Mouse (Mus musculus) bone marrow, adult 2 months (tissue): ENCODE results near the gene Nr1h2. TPM values are rescaled to one million over a fixed set of nuclear protein-coding genes. Genes with fewer than 3 reads are reported as not detected.

Experiments used
- H3K27ac ChIP-seq: fragments of 200-500 bp; 2 replicates; pipeline ENCODE4 v1.5.1; 2012; ENCODE audit warnings: low read depth, mild to moderate bottlenecking, control low read depth, inconsistent platforms, low read length; ENCODE audit not compliant: control insufficient read depth, poor library complexity, insufficient read depth
- H3K4me1 ChIP-seq: fragments of 200-500 bp; 2 replicates; pipeline ENCODE4 v1.6.1; 2011; ENCODE audit warnings: low read length; ENCODE audit not compliant: control insufficient read depth, insufficient read depth
- H3K4me3 ChIP-seq: fragments of 200-500 bp; replicated peaks from 2 replicates; pipeline ENCODE3; 2011; ENCODE audit warnings: mild to moderate bottlenecking, low read depth, low read length, control low read depth; ENCODE audit not compliant: control insufficient read depth
- CTCF ChIP-seq: fragments of 200-500 bp; IDR thresholded peaks from 2 replicates; pipeline ENCODE4 v1.5.1; 2011; ENCODE audit warnings: low read length, control low read depth; ENCODE audit not compliant: control insufficient read depth, insufficient read depth
- POLR2A ChIP-seq: fragments of 200-500 bp; IDR thresholded peaks from 2 replicates; pipeline ENCODE4 v1.6.1; 2011; ENCODE audit warnings: low read depth, mild to moderate bottlenecking, control low read depth, low read length, borderline replicate concordance; ENCODE audit not compliant: control insufficient read depth
- WGBS: fragments of 180-500 bp; shearing (Covaris S2); methylation state at CpG from one replicate; pipeline ENCODE4 v1.1.7; 2018; 5-methylcytosine and 5-hydroxymethylcytosine counted together
- polyA plus RNA-seq: library from polyadenylated mRNA; stranded (reverse); fragments of >200 nt; gene quantifications from 2 replicates; pipeline ENCODE4 v1.2.4, GENCODE M21; 2011; ENCODE audit warnings: low replicate concordance; ENCODE audit not compliant: missing spikeins, insufficient read depth, insufficient read length

Nr1h2 gene
- polyA plus RNA-seq, 1 experiment, result 123 TPM

DNA sequence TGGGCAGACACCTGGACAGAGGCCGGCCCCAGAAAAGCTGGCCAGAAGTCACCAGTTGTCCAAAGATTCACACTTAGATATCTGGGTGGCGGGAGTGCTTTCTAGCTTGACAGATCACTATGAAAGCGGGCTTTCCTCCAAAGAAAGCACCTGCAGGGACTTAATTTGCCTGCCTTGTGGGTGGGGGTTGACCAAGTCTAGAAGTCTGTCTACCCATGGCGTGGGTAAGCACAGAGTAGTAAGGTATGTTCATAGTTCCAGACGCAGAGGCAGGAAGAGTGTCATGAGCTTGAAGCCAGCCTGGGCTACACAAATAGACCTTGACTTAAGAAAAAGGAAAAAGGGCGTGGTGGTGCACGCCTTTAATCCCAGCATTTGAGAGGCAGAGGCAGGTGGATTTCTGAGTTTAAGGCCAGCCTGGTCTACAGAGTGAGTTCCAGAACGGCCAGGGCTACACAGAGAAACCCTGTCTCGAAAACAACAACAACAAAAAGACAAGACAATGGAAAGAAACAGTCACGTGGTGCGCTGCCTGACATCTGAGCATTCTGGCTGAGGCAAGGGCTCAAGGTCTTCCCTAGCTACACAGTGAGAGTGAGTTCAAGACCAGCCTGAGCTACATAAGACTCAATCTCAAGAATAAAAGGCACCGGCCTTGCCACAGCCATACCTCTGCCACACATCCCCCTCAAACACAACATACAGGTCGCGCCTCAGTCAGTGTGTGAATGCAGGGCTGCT, 27.2 kb downstream of the Nr1h2 start:
- peaks cover 4% of the 10 kb centered on the region for H3K4me1 ChIP-seq
- WGBS, result 81% methylated on average over 14 of the region's 14 CpGs
- peak overlapping the region; percentile 44 for H3K27ac ChIP-seq
- H3K4me3 ChIP-seq, result no peak overlapping the region
- no peak; the same call in 1 of the 2 replicates for TF ChIP-seq POLR2A
- no peak for TF ChIP-seq CTCF

DNA sequence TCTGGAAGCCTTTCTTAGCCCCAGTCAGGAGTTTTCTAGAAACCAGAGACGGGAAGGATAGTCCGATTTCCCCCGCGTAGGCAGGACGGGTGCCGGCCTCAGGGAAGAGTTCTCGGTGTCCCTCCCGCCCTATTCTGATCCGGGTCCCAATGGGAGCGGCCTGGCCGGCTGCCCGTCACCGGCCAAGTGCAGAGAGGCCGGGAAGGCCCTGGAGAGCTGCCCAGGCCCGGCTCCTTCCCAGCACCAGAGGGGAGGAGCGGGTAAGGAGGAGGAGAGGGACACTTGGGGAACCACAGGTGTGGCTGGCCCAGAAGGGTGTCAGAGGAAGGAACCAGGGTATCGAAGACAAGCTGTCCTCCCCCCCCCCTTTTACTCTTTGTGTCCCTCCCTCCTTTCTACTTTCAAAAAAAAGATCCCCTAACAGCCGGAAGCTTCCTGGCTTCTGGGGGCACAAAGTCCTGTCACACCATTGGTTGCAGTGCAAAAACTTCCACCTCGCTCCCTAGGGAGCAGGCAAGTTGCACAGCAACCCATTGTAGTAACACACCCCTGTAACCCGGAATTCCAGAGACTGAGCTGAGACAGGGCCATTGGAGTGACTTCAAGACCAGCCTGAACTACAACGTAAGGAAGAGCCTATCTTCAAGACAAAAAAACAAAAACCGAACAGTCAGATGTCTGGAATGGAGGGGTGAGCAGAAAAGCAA, 28.5 kb downstream of the Nr1h2 start:
- Histone ChIP-seq H3K27ac (peak overlapping the region; percentile 17; the same call in 1 of the 2 replicates), H3K4me3 (no peak overlapping the region), H3K4me1 (peaks cover 4% of the 10 kb centered on the region)
- 40% methylated on average over 22 of the region's 22 CpGs for WGBS
- TF ChIP-seq CTCF, result no peak
- TF ChIP-seq POLR2A, result no peak

DNA sequence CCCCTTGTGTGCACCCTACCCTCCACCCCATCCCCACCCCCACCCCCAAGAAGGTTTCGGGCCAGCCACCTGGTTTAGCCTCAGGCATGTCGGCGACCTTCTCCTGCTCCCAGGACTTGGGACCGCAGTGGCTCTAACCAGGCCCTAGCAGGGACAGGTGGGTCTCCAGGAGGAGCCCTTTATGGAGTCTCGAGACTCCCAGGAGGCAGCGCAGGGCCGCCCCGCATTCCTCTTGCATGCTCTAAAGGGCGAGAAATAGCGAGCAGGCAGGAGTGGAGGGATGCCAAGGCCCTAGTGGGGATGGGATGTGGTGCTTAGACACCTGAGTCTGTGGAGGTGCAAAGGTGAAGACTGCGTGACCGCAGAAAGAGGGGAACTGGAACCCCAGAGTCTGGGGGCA, 29.2 kb downstream of the Nr1h2 start, which contains the start of gene Mybpc2:
Mybpc2 (minus strand) TSS at position 155 of the 400 bp plus-strand sequence.
- 51% methylated on average over 12 of the region's 12 CpGs for WGBS
- Histone ChIP-seq H3K4me1 (peaks cover 4% of the 10 kb centered on the region), H3K4me3 (no peak within 1 kb of the TSS), H3K27ac (peak within 1 kb of the TSS; percentile 17)
- TF ChIP-seq POLR2A (no peak), CTCF (no peak)

DNA sequence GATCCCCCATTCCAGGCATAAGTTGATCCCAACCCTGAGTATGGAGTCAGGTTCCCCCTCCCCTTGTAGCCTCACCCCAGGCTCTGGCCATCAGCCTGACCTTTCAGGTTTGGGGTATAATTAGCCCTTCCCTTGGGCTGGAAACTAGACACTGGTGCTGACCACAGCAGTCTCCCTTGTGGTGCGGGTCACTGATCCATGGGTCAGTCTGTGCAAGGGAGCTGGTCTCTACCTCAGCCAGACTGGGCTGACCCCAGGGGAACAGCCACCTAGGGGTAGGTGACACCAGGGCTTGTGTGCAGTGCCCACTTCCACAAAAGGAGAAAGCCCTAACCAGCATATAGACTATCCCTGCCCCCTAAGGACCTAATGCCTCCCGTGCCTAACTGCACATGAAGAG, 30.7 kb downstream of the Nr1h2 start:
- TF ChIP-seq CTCF (no peak), POLR2A (no peak)
- no peak overlapping the region for H3K4me3 ChIP-seq
- peaks cover 4% of the 10 kb centered on the region for H3K4me1 ChIP-seq
- WGBS, result 65% methylated on average over 2 of the region's 2 CpGs
- no peak overlapping the region for H3K27ac ChIP-seq

DNA sequence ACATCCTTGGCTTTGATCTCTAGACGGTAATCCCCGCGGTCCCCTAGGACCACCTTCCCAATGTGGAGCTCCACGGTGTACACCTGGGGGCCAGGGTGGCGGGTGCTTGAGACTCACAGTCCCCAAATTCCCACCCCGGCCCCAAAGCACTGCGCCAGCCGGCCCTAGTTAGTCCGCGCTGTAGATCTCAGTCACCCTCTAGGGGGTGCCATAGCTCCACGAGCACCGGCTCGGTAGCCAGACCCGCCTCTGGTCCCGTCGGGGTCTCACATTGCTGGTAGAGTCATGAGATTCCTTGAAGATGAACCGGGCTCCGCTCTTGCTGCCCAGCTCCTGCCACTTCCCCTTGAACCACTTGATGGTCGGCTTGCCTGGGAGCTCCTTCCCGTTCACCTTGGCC, 32.0 kb downstream of the Nr1h2 start:
- Histone ChIP-seq H3K4me3 (no peak overlapping the region), H3K27ac (no peak overlapping the region), H3K4me1 (peaks cover under 1% of the 10 kb centered on the region; the same call in 1 of the 2 replicates)
- TF ChIP-seq POLR2A (no peak), CTCF (peak; percentile 76)
- WGBS, result 3% methylated on average over 20 of the region's 20 CpGs

DNA sequence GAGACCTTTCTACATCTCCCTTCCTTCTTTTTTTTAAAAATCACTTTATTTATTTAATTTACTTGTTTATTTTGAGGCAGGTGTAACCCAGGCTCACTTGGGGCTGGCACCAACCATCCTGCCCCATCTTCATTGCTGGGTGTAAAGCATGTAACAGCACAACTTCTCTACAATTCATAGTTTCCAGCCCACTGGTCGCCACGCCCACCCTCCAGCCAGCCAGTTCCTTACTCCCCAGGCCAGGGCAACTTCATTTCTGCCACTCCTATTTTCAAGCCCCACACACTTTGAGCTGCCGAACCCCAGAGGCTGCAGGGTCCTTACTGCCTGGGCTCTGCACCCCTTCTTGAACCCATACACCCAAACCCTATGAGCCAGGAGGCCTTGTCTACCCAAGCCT, 32.8 kb downstream of the Nr1h2 start:
- TF ChIP-seq POLR2A (no peak), CTCF (no peak)
- H3K27ac ChIP-seq, result no peak overlapping the region
- WGBS, result 43% methylated on average over 3 of the region's 3 CpGs
- no peak overlapping the region for H3K4me3 ChIP-seq
- H3K4me1 ChIP-seq, result no peaks in the 10 kb centered on the region; the same call in 1 of the 2 replicates

DNA sequence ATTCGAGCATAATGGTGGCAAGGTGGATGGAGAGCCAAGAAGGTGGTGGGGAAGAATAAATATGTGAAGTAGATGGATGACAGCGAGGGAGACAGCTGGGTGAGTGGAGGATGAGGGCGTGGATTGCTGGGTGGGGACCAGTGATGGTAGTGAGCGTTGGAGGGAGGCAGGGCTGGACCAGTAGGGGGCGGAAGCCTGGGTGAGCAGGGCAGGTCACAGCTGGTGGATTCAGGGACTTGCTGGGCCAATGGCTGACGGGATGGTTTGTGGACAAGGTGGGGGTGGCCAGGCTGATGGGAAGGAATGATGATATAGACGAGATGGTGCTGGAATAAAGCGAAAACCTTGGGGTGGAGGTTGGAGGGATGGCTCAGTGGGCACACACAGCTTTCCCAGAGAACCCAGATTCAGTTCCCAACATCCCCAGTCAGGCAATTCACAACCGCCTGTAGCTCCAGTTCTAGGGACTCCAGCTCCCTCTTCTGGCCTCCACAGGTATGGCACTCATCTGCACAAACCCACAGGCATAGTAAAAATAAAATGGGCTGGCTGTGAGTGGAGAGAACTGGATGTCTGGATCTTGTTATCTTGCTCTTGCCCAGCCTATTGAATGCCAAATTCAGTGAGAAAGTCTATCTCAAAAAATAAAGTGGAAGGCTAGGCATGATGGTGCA, 34.4 kb downstream of the Nr1h2 start:
- no peak overlapping the region for H3K4me3 ChIP-seq
- WGBS, result 65% methylated on average over 9 of the region's 9 CpGs
- no peak overlapping the region for H3K27ac ChIP-seq
- TF ChIP-seq CTCF (peak; percentile 32; the same call in 1 of the 2 replicates), POLR2A (no peak)
- H3K4me1 ChIP-seq, result no peaks in the 10 kb centered on the region

DNA sequence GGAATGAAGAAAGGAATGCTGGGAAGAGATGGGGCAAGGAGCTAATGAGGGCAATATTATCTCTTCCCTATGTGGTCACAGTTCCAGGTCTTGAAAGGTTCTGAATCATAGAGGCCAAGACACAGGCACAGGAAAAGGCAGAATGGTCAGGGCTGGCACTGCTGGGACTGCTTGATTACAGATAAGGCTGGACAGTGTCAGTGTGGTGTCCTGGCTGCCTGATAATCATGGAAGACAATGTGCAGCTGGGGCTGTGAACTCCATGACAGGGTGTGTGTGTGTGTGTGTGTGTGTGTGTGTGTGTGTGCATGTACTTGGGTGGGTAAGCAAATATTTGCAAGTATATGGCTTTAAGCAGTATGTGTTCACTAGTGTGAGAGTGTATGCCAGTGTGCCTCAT, 46.3 kb downstream of the Nr1h2 start:
- TF ChIP-seq CTCF (no peak), POLR2A (no peak)

More for the DNA sequence above, 46.3 kb downstream of the Nr1h2 start:
- Histone ChIP-seq H3K4me1 (no peaks in the 10 kb centered on the region), H3K4me3 (no peak overlapping the region), H3K27ac (no peak overlapping the region)
